Mouse (Mus musculus) thymus, adult 2 months (tissue): ENCODE results near the gene Sgpl1.

ENCODE experiments used
- CTCF ChIP-seq: fragments of 200-500 bp; IDR thresholded peaks from 2 replicates; pipeline ENCODE4 v1.5.1; 2012; ENCODE audit warnings: mild to moderate bottlenecking, control low read depth, low read length, moderate library complexity, borderline replicate concordance; ENCODE audit not compliant: control insufficient read depth, poor library complexity, insufficient read depth; ENCODE audit errors: extremely low read depth
- POLR2A ChIP-seq: fragments of 200-500 bp; IDR thresholded peaks from 2 replicates; pipeline ENCODE4 v1.6.1; 2012; ENCODE audit warnings: mild to moderate bottlenecking, low read length, control low read depth, moderate library complexity; ENCODE audit not compliant: control insufficient read depth, poor library complexity, insufficient read depth; ENCODE audit errors: extremely low read depth

DNA sequence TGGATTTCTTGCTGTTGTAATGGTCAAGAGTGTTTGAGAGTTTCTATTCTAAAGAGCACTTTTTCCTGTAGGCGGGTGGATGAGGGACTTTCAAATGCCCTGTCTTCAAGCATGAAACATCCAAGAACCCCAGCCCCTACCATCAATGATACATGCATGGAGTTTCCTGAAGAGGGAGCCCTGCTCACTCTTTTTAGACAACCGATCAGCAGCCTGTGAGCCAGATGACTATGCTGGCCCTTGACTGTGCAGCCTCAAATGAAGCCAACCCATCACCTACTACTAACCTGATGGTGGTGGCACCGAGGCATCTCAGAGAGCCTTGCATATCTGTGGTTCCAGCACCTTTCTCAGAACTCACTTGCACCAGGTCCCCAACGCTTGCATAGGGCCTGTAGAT is 25.0 kb upstream of the Sgpl1 start:
- no peak for TF ChIP-seq CTCF
- TF ChIP-seq POLR2A, result no peak
